Mouse (Mus musculus) limb, embryonic 14.5 days (tissue): ENCODE measurements at regions not wholly inside any gene's neighbourhood (a gene's known extent, or its start where the extent isn't known, plus 50 kb on each side); places are given as distances from the start of the nearest gene placed in this dataset.

Source experiments
- ATAC-seq: fragments of 200-750 bp; cut with Nextera tagmentation; 2 replicates; pipeline ENCODE4 v1.8.0; 2017; ENCODE audit warnings: low read depth, moderate number of reproducible peaks, moderate TSS enrichment; ENCODE audit not compliant: low FRiP score
- DNase-seq: peaks from one replicate; pipeline ENCODE4 v3.0.0-alpha.2; 2015; ENCODE audit warnings: low spot score
- H3K27ac ChIP-seq: fragments of 300-500 bp; sonication (generic); replicated peaks from 2 replicates; pipeline ENCODE4 v1.5.1; 2014; ENCODE audit warnings: low read depth, mild to moderate bottlenecking, low read length, moderate library complexity, mixed read lengths
- H3K27me3 ChIP-seq: fragments of 300-500 bp; sonication (generic); 2 replicates; pipeline ENCODE4 v1.6.1; 2014; ENCODE audit warnings: low read length, mixed read lengths; ENCODE audit not compliant: control insufficient read depth, insufficient read depth
- H3K36me3 ChIP-seq: fragments of 300-500 bp; sonication (generic); 2 replicates; pipeline ENCODE4 v1.6.1; 2014; ENCODE audit warnings: mild to moderate bottlenecking, low read length, moderate library complexity, mixed read lengths; ENCODE audit not compliant: control insufficient read depth, insufficient read depth
- H3K4me1 ChIP-seq: fragments of 300-500 bp; sonication (generic); 2 replicates; pipeline ENCODE4 v1.6.1; 2014; ENCODE audit warnings: antibody characterized with exemption, low read length, mixed read lengths; ENCODE audit not compliant: control insufficient read depth, insufficient read depth
- H3K4me2 ChIP-seq: fragments of 300-500 bp; sonication (generic); replicated peaks from 2 replicates; pipeline ENCODE4 v1.6.1; 2014; ENCODE audit warnings: low read depth, mild to moderate bottlenecking, low read length, moderate library complexity; ENCODE audit not compliant: severe bottlenecking
- H3K4me3 ChIP-seq: fragments of 300-500 bp; sonication (generic); replicated peaks from 2 replicates; pipeline ENCODE4 v1.5.1; 2014; ENCODE audit warnings: low read length
- H3K9ac ChIP-seq: fragments of 300-500 bp; sonication (generic); 2 replicates; pipeline ENCODE4 v1.6.1; 2014; ENCODE audit warnings: mild to moderate bottlenecking, low read depth, low read length, moderate library complexity; ENCODE audit not compliant: severe bottlenecking
- H3K9me3 ChIP-seq: fragments of 300-500 bp; sonication (generic); 2 replicates; pipeline ENCODE4 v1.6.1; 2016; ENCODE audit warnings: low read length; ENCODE audit not compliant: control insufficient read depth
- POLR2A ChIP-seq: fragments of 200-500 bp; IDR thresholded peaks from 2 replicates; pipeline ENCODE4 v1.8.0; 2012; ENCODE audit warnings: inconsistent platforms, mild to moderate bottlenecking, moderate library complexity, borderline replicate concordance; ENCODE audit not compliant: insufficient read depth, insufficient read length; ENCODE audit errors: extremely low read depth
- WGBS: fragments of 180-500 bp; shearing (Covaris S2); extraction: QIAGEN DNeasy Blood & Tissue Kit; methylation state at CpG from one replicate; pipeline ENCODE4 v1.1.7; 2014; 5-methylcytosine and 5-hydroxymethylcytosine counted together

DNA sequence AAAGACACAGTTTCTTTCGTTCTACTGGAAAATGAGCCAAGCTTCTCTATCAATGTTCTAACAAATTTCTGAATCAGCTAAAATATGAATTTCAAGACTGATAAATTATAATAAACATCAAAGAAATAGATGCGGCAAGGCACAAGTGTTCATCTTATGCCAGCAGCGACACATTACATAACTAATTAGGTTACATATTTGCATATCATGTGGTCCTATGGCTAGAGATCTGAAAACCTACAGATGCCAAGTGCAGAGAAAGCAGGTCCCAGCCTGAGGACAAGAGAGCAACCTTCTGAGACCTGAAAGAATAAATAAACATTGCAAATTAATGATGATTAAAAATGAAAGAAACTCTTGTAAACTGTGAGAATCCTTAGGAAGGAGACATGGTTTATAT is 201.3 kb upstream of the Tent5a start:
- no peak overlapping the region for H3K4me2 ChIP-seq
- no peaks in the 10 kb centered on the region for H3K36me3 ChIP-seq
- H3K4me3 ChIP-seq: no peak overlapping the region
- no peaks in the 10 kb centered on the region for H3K9me3 ChIP-seq
- no peak overlapping the region for H3K27ac ChIP-seq
- no peak overlapping the region for H3K9ac ChIP-seq
- no peak for TF ChIP-seq POLR2A
- ATAC-seq (no peak), DNase-seq (no peak)
- H3K27me3 ChIP-seq: no peaks in the 10 kb centered on the region
- H3K4me1 ChIP-seq: no peaks in the 10 kb centered on the region
- WGBS: 89% methylated on average over 3 of the region's 3 CpGs

DNA sequence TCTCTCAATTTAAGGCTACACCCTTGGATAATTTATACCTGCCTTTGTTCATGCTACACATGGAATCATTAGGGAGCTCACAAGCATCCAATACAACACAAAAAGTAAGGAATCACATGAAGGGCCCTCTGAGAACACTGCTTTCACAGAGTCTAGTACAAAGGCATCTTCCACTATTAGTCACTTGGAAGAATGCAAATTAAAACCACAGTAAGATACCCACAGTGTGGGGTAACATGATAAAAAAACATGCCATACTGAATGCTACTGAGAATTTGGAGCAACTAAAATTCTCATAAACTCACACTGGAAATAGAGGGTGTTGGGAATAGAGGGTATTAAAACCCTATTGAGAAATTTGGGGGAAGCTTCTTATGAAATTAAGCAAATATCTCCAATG is 197.6 kb upstream of the Tent5a start:
- no peaks in the 10 kb centered on the region for H3K36me3 ChIP-seq
- no peak overlapping the region for H3K27ac ChIP-seq
- no peak for TF ChIP-seq POLR2A
- H3K4me1 ChIP-seq: no peaks in the 10 kb centered on the region
- no peak for DNase-seq
- ATAC-seq: no peak
- H3K4me2 ChIP-seq: no peak overlapping the region
- no peaks in the 10 kb centered on the region for H3K9me3 ChIP-seq
- no peak overlapping the region for H3K4me3 ChIP-seq
- H3K27me3 ChIP-seq: no peaks in the 10 kb centered on the region
- H3K9ac ChIP-seq: no peak overlapping the region

DNA sequence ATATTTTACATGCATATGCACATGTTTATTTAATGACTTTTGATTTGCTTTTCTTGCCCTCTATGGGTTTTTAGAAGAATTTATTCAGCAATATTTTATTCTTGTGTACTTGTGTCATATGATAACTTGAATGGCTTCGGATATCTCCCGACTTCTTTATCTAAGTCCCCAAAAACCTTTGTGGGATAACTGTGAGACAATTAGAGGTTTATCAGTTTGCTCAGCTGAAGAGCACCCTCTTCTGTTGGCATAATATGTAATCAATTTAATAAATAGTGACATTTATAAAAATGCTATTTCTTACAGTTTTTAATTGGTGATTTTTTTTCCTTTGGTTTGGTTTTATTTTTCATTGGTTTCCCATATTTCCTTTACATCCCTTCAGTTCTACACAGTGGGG is 194.2 kb upstream of the Tent5a start:
- Histone ChIP-seq H3K27me3 (no peaks in the 10 kb centered on the region), H3K27ac (no peak overlapping the region), H3K4me2 (no peak overlapping the region), H3K9me3 (no peaks in the 10 kb centered on the region), H3K4me1 (no peaks in the 10 kb centered on the region), H3K4me3 (no peak overlapping the region), H3K9ac (no peak overlapping the region), H3K36me3 (no peaks in the 10 kb centered on the region)
- TF ChIP-seq POLR2A: no peak
- ATAC-seq (no peak), DNase-seq (no peak)
- WGBS: 85% methylated on average over 2 of the region's 2 CpGs

DNA sequence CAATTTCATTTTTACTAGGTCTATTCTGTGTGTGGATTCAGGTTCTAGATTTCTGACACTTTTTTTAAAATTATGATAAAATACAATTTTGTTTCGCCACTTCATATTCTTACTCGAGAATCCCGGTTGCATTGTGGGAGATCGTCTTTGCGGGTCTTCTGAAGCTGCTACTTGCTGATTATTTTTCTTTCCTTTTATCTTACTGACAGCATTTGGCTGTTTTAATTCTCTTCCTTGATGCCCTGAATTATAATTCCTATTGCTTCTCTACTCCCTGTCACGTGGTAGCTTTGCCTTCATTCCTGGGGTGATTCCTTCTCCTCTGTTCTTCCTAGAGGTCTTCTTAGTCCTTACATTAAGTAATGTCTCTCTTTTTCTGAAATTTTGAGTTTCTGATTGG is 193.8 kb upstream of the Tent5a start:
- ATAC-seq (no peak), DNase-seq (no peak)
- no peak overlapping the region for H3K9ac ChIP-seq
- no peak overlapping the region for H3K27ac ChIP-seq
- WGBS: 87% methylated on average over 6 of the region's 6 CpGs
- no peaks in the 10 kb centered on the region for H3K36me3 ChIP-seq
- no peaks in the 10 kb centered on the region for H3K27me3 ChIP-seq
- H3K4me1 ChIP-seq: no peaks in the 10 kb centered on the region
- no peaks in the 10 kb centered on the region for H3K9me3 ChIP-seq
- no peak overlapping the region for H3K4me3 ChIP-seq
- TF ChIP-seq POLR2A: no peak
- no peak overlapping the region for H3K4me2 ChIP-seq

DNA sequence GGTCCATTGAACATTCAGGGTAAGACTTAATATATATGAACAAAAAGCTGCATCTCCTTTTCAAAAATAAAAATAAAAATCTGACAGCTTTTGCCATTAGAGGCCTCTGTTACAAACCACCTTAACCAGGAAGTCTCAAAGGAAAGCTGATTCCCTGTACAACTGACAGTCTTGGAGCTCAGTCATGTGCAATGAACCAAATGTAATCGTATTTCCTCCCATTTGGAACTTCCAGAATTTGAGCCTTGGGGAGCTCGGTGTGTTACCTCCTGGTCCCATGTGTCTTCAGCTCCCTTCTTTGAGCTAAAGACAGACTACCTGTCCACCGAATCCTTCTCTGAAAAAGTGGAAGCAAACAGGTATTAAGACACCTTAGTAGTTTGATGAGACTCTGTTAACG is 171.9 kb upstream of the Tent5a start:
- 82% methylated on average over 4 of the region's 4 CpGs for WGBS
- Histone ChIP-seq H3K36me3 (no peaks in the 10 kb centered on the region), H3K9me3 (no peaks in the 10 kb centered on the region), H3K4me2 (no peak overlapping the region), H3K27ac (no peak overlapping the region), H3K9ac (no peak overlapping the region), H3K4me3 (no peak overlapping the region), H3K27me3 (no peaks in the 10 kb centered on the region), H3K4me1 (no peaks in the 10 kb centered on the region)
- ATAC-seq (no peak), DNase-seq (no peak)
- TF ChIP-seq POLR2A: no peak

DNA sequence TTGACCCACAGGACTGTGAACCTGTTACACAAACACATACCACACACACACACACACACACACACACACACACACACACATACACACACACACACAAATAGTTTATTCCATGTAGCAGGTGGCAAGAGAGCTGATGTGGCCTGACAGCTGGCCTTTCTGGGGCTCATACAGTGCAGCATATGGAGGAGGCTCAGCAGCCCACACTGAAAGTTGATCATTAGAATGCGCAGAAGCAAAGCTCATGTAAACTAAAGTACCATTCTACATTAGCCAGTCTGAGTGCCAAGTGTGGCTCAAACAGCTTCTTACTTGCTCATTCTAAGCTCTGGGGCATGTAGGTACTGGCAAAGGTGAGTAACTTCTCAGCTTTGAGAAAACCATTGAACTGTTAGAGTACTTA is 170.2 kb upstream of the Tent5a start:
- no peak overlapping the region for H3K4me2 ChIP-seq
- no peaks in the 10 kb centered on the region for H3K36me3 ChIP-seq
- no peak overlapping the region for H3K9ac ChIP-seq
- WGBS: 100% methylated on average over 1 of the region's 1 CpGs
- TF ChIP-seq POLR2A: no peak
- ATAC-seq (no peak), DNase-seq (no peak)
- no peaks in the 10 kb centered on the region for H3K27me3 ChIP-seq
- no peak overlapping the region for H3K4me3 ChIP-seq
- H3K27ac ChIP-seq: no peak overlapping the region
- H3K4me1 ChIP-seq: no peaks in the 10 kb centered on the region
- H3K9me3 ChIP-seq: no peaks in the 10 kb centered on the region
